In the genomic region with DNA sequence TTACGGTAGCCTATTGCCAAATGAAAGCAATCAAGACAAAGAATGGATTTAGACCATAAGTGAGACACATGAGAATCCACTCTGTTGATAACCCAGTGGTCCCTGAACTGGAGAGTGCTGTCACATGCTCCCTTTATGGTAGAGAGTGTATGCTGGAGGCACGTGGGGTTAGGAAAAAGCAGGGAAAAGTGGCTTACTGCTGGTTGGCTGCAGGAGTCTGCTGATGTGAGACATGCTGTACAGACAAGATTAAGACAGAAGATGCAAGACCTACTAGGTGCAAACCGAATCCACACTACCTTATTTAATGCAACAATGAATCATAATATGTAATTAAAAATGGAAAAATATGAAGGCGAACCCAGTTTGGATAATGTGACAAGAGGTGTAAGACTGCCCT, we compare ENCODE assay signal across 16 mouse cellular contexts.
"Had no signal": no experiment of that assay in that cellular context is flagged by ENCODE, and none has a peak within 500 bp of the region (broad histone marks: within the 10 kb centered on the region; RNA-seq: fewer than 3 reads in every experiment).

No protein-coding gene starts in this region.

- H3K9me3 ChIP-seq: lung, embryonic 15.5 days; megakaryocyte, embryonic 14.5 days; midbrain, embryonic 13.5 days; midbrain, embryonic 15.5 days; neural tube, embryonic 13.5 days had no signal

- ATAC-seq: liver, postnatal 0 days; lung, postnatal 0 days; midbrain, embryonic 13.5 days; midbrain, embryonic 15.5 days had no signal

- DNase-seq: liver, postnatal 0 days; lung, adult 2 months; lung, postnatal 14 days; lung, postnatal 36 days; right cerebral cortex, postnatal 14 days; thymus, adult 18-20 months; thymus, postnatal 14 days; thymus, postnatal 36 days had no signal

- H3K36me3 ChIP-seq: lung, embryonic 15.5 days; midbrain, embryonic 13.5 days; midbrain, embryonic 15.5 days; neural tube, embryonic 13.5 days had no signal

- H3K9ac ChIP-seq: liver, postnatal 0 days; lung, embryonic 15.5 days; midbrain, embryonic 13.5 days; midbrain, embryonic 15.5 days; neural tube, embryonic 13.5 days had no signal

- H3K4me2 ChIP-seq: lung, embryonic 15.5 days; midbrain, embryonic 11.5 days; midbrain, embryonic 13.5 days; midbrain, embryonic 15.5 days; neural tube, embryonic 13.5 days had no signal

- H3K27me3 ChIP-seq: lung, embryonic 15.5 days; megakaryocyte, embryonic 14.5 days; midbrain, embryonic 13.5 days; midbrain, embryonic 15.5 days; neural tube, embryonic 13.5 days had no signal

- H3K4me3 ChIP-seq: lung, embryonic 15.5 days; megakaryocyte, embryonic 14.5 days; midbrain, embryonic 13.5 days; midbrain, embryonic 15.5 days; neural tube, embryonic 13.5 days had no signal

- H3K27ac ChIP-seq: lung, embryonic 15.5 days; macrophage; midbrain, embryonic 13.5 days; midbrain, embryonic 15.5 days; neural tube, embryonic 13.5 days had no signal
